Mouse (Mus musculus): ENCODE measurements around the gene Padi4.

DNA sequence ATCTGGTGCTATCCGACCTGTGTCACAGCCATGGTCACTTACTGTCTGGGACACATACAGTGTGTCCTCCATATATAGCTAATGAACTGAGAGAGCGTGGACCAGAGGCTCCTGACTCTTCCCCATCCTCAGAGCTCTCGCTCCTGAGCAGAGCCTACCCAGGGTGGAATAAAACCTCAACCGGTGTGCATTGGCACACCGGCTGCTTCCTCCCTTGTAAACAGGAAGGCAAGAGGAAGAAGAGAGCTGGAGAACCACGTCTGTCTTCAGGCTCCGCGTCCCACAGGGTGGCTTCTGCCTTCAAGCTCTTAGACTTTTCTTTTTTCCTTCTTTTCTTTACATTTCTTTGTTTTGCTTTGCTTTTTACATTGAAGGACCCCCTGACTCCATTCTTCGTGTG is 8.8 kb upstream of the Padi4 start:
- TF ChIP-seq ZNF384 (IDR thresholded peaks at IDR 0.05; ENCODE audit: low read depth, low read length) (no peak), HCFC1 (IDR thresholded peaks at IDR 0.05; ENCODE audit: borderline replicate concordance, insufficient read depth, low read length) (no peak)
